8 mouse cellular contexts compared by ENCODE assay signal in genomic region chr7:6728263-6728931, GRCm38 (mm10). TPM values are rescaled to one million over a fixed set of nuclear protein-coding genes. Genes with fewer than 3 reads are reported as not detected.
DNase-seq lines count a peak whose midpoint lies in the region; ATAC-seq lines count a peak whose summit lies in the region.

No protein-coding gene starts in this region.

- no peaks in the 10 kb centered on the region for H3K36me3 ChIP-seq in embryonic facial prominence, embryonic 11.5 days (replicated peaks; ENCODE audit: control insufficient read depth, insufficient read depth, low read depth, low read length)
- peaks cover 13% of the 10 kb centered on the region for H3K36me3 ChIP-seq in midbrain, embryonic 13.5 days
- no peaks in the 10 kb centered on the region for H3K36me3 ChIP-seq in stomach, embryonic 16.5 days (ENCODE audit: control insufficient read depth, insufficient read depth, low read length)

- no peaks in the 10 kb centered on the region for H3K27me3 ChIP-seq in embryonic facial prominence, embryonic 11.5 days (ENCODE audit: control insufficient read depth, insufficient read depth, low read length)
- H3K27me3 ChIP-seq in midbrain, embryonic 13.5 days: no peaks in the 10 kb centered on the region
- H3K27me3 ChIP-seq in stomach, embryonic 16.5 days (ENCODE audit: control insufficient read depth, insufficient read depth, low read length): no peaks in the 10 kb centered on the region

- ATAC-seq in embryonic facial prominence, embryonic 11.5 days (replicated peaks; ENCODE audit: insufficient number of reproducible peaks, low FRiP score, low TSS enrichment, low read depth): peak; percentile 85
- ATAC-seq in midbrain, embryonic 13.5 days: peak; percentile 87
- ATAC-seq in stomach, embryonic 16.5 days (ENCODE audit: insufficient read depth, low FRiP score): peak; percentile 87

- H3K9me3 ChIP-seq in embryonic facial prominence, embryonic 11.5 days (replicated peaks; ENCODE audit: control insufficient read depth, low read length): peaks cover 8% of the 10 kb centered on the region
- H3K9me3 ChIP-seq in midbrain, embryonic 13.5 days: peaks cover 19% of the 10 kb centered on the region
- H3K9me3 ChIP-seq in stomach, embryonic 16.5 days (replicated peaks; ENCODE audit: control insufficient read depth, low read length): peaks cover 33% of the 10 kb centered on the region

- peak; percentile 8 for DNase-seq in thymus, postnatal 0 days (ENCODE audit: low spot score)
- no peak for DNase-seq in thymus, postnatal 10 days (ENCODE audit: low spot score in 2 of 2)
- peak; percentile 92 for DNase-seq in embryonic facial prominence, embryonic 11.5 days (ENCODE audit: low spot score)
- DNase-seq in heart, adult 11 months: peak; percentile 100
- DNase-seq in kidney, adult 11 months: peak; percentile 96
- peak; percentile 88 to 89 for DNase-seq in left cerebral cortex, postnatal 36 days (ENCODE audit: low spot score in 2 of 2)

- intact Hi-C loops in left cerebral cortex, postnatal 36 days (cut with DNase I): no loop called here

- H3K9ac ChIP-seq in embryonic facial prominence, embryonic 11.5 days (replicated peaks; ENCODE audit: low read length): no peak overlapping the region
- peak overlapping the region; percentile 47; the same call in 1 of the 2 replicates for H3K9ac ChIP-seq in midbrain, embryonic 13.5 days (replicated peaks)
- no peak overlapping the region for H3K9ac ChIP-seq in stomach, embryonic 16.5 days (ENCODE audit: low read length)

- WGBS in embryonic facial prominence, embryonic 11.5 days: 50% methylated on average over 19 of the region's 19 CpGs
- 53% methylated on average over 19 of the region's 19 CpGs for WGBS in midbrain, embryonic 13.5 days
- 43% methylated on average over 19 of the region's 19 CpGs for WGBS in stomach, embryonic 16.5 days

- H3K4me3 ChIP-seq in embryonic facial prominence, embryonic 11.5 days (ENCODE audit: low read depth, low read length): peak overlapping the region; percentile 46
- H3K4me3 ChIP-seq in midbrain, embryonic 13.5 days (replicated peaks): peak overlapping the region; percentile 63
- peak overlapping the region; percentile 59 for H3K4me3 ChIP-seq in stomach, embryonic 16.5 days (replicated peaks; ENCODE audit: low read length)

- peak overlapping the region; percentile 37 for H3K4me2 ChIP-seq in embryonic facial prominence, embryonic 11.5 days (ENCODE audit: low read depth, low read length)
- H3K4me2 ChIP-seq in midbrain, embryonic 13.5 days (replicated peaks): peak overlapping the region; percentile 57
- H3K4me2 ChIP-seq in stomach, embryonic 16.5 days (ENCODE audit: low read depth, low read length): peak overlapping the region; percentile 56

- no peaks in the 10 kb centered on the region for H3K4me1 ChIP-seq in embryonic facial prominence, embryonic 11.5 days (ENCODE audit: control insufficient read depth, insufficient read depth, low read length)
- 0 out of 2 replicates have a peak, but pooled peaks cover 3% of the 10 kb centered on the region for H3K4me1 ChIP-seq in midbrain, embryonic 13.5 days (replicated peaks)
- H3K4me1 ChIP-seq in stomach, embryonic 16.5 days (ENCODE audit: control insufficient read depth, insufficient read depth, low read length): no peaks in the 10 kb centered on the region

- H3K27ac ChIP-seq in embryonic facial prominence, embryonic 11.5 days (replicated peaks; ENCODE audit: low read depth, low read length): no peak overlapping the region
- H3K27ac ChIP-seq in midbrain, embryonic 13.5 days: peak overlapping the region; percentile 96
- H3K27ac ChIP-seq in stomach, embryonic 16.5 days (ENCODE audit: low read length): peak overlapping the region; percentile 92

RNA-seq across cellular contexts. Expression of gene Peg3, which starts 1.8 kb away (rescaled TPM):
- 5.3 and 6.3 TPM in 2 replicates for polyA plus RNA-seq in thymus, postnatal 0 days (2015; fragmentation: Nextera tagmentation; extraction: Ambion mirVana)
- polyA plus RNA-seq in embryonic facial prominence, embryonic 11.5 days (2014; fragmentation: Nextera tagmentation; extraction: Ambion mirVana): 200 and 207 TPM in 2 replicates
- total RNA-seq in left cerebral cortex, postnatal 36 days (2021): 100 to 1,000 TPM; 176 to 235 TPM
- 82.9 and 87.2 TPM in 2 replicates for polyA plus RNA-seq in midbrain, embryonic 13.5 days (2015; fragmentation: Nextera tagmentation; extraction: Ambion mirVana)
- 148 and 157 TPM in 2 replicates for polyA plus RNA-seq in stomach, embryonic 16.5 days (2015; fragmentation: Nextera tagmentation; extraction: Ambion mirVana)

RNA-seq across cellular contexts. Expression of gene Usp29, which starts 2.0 kb away (rescaled TPM):
- 0.06 and 0.23 TPM in 2 replicates for polyA plus RNA-seq in thymus, postnatal 0 days (2015; fragmentation: Nextera tagmentation; extraction: Ambion mirVana)
- polyA plus RNA-seq in embryonic facial prominence, embryonic 11.5 days (2014; fragmentation: Nextera tagmentation; extraction: Ambion mirVana): 13.3 and 15.2 TPM in 2 replicates
- total RNA-seq in left cerebral cortex, postnatal 36 days (2021): 10 to 100 TPM; 32.8 to 44.1 TPM
- polyA plus RNA-seq in midbrain, embryonic 13.5 days (2015; fragmentation: Nextera tagmentation; extraction: Ambion mirVana): 31.1 and 35.2 TPM in 2 replicates
- polyA plus RNA-seq in stomach, embryonic 16.5 days (2015; fragmentation: Nextera tagmentation; extraction: Ambion mirVana): 4.9 and 5.6 TPM in 2 replicates

RNA-seq across cellular contexts. Expression of gene Zim1, which starts 32.1 kb away (rescaled TPM):
- 0.38 and 0.48 TPM in 2 replicates for polyA plus RNA-seq in thymus, postnatal 0 days (2015; fragmentation: Nextera tagmentation; extraction: Ambion mirVana)
- 2.8 and 2.9 TPM in 2 replicates for polyA plus RNA-seq in embryonic facial prominence, embryonic 11.5 days (2014; fragmentation: Nextera tagmentation; extraction: Ambion mirVana)
- 1 to 10 TPM; 2.6 to 6.4 TPM for total RNA-seq in left cerebral cortex, postnatal 36 days (2021)
- polyA plus RNA-seq in midbrain, embryonic 13.5 days (2015; fragmentation: Nextera tagmentation; extraction: Ambion mirVana): 1.7 and 2.3 TPM in 2 replicates
- polyA plus RNA-seq in stomach, embryonic 16.5 days (2015; fragmentation: Nextera tagmentation; extraction: Ambion mirVana): 4.9 and 7.0 TPM in 2 replicates

Comparison
In these comparisons a context has a peak if more than half of its experiments do, and no peak if none do; other contexts are left out.
1. DNase-seq: peak in thymus, postnatal 0 days (single experiment), embryonic facial prominence, embryonic 11.5 days (single experiment), heart, adult 11 months (single experiment), kidney, adult 11 months (single experiment) and left cerebral cortex, postnatal 36 days (2 of 2); none in thymus, postnatal 10 days (0 of 2).
2. RNA of gene Peg3, which starts 1.8 kb away (polyA plus RNA-seq): 200 to 207 TPM in embryonic facial prominence, embryonic 11.5 days, 148 to 157 TPM in stomach, embryonic 16.5 days and 82.9 to 87.2 TPM in midbrain, embryonic 13.5 days; 5.3 to 6.3 TPM in thymus, postnatal 0 days; every median in the first group is over 10 times any median in the second.
3. Peak in every context shown above with its lines, with median percentiles within 50 percentile points of each other: ATAC-seq, H3K4me2 ChIP-seq and H3K4me3 ChIP-seq.